Mouse (Mus musculus) CH12.LX (cell line): ENCODE measurements around the gene Lad1. TPM values are rescaled to one million over a fixed set of nuclear protein-coding genes. Genes with fewer than 3 reads are reported as not detected.

Source experiments
- DNase-seq: peaks from one replicate; pipeline ENCODE4 v3.0.0-alpha.2; 2013; ENCODE audit errors: extremely low read depth
- H3K27ac ChIP-seq: 2 replicates; pipeline ENCODE4 v1.5.1; 2012; ENCODE audit warnings: low read depth, mild to moderate bottlenecking, control low read depth, moderate library complexity; ENCODE audit not compliant: insufficient read depth
- H3K27me3 ChIP-seq: replicated peaks from 2 replicates; pipeline ENCODE3; 2012; ENCODE audit warnings: inconsistent platforms
- H3K36me3 ChIP-seq, 2 experiments: replicated peaks in 1 of 2; 2 replicates each; pipeline versions ENCODE3 to v1.6.1; 2012; ENCODE audit warnings: inconsistent platforms in 1 of 2, low read length in 1 of 2, mild to moderate bottlenecking in 1 of 2, mixed read lengths in 1 of 2, moderate library complexity in 1 of 2; ENCODE audit not compliant: control insufficient read depth in 1 of 2, insufficient read depth in 1 of 2
- H3K4me1 ChIP-seq, 2 experiments: 2 replicates each; pipeline ENCODE4 v1.6.1; 2012; ENCODE audit warnings: inconsistent platforms in 1 of 2, moderate library complexity in 1 of 2; ENCODE audit not compliant: insufficient read depth in 2 of 2, control insufficient read depth in 1 of 2
- H3K4me2 ChIP-seq: 2 replicates; pipeline ENCODE4 v1.6.1; 2012; ENCODE audit warnings: low read depth, mild to moderate bottlenecking, control low read depth; ENCODE audit not compliant: poor library complexity, insufficient read depth, severe bottlenecking
- H3K4me3 ChIP-seq, 3 experiments: fragments of 150-350 bp in 1 of 3; sonication (generic) in 1 of 3; replicated peaks in 1 of 3; 2 replicates each; pipeline versions ENCODE3 to v1.5.1; 2011 to 2012; ENCODE audit warnings: low read depth in 2 of 3, low read length in 2 of 3, mild to moderate bottlenecking in 2 of 3, moderate library complexity in 2 of 3, control low read depth in 1 of 3, improper control_type of control experiment in 1 of 3, inconsistent platforms in 1 of 3, mixed read lengths in 1 of 3; ENCODE audit not compliant: poor library complexity in 1 of 3
- H3K79me2 ChIP-seq: replicated peaks from 2 replicates; pipeline ENCODE4 v1.6.1; 2012; ENCODE audit warnings: mild to moderate bottlenecking, moderate library complexity; ENCODE audit not compliant: control insufficient read depth, poor library complexity, insufficient read depth, severe bottlenecking; ENCODE audit errors: extremely low read depth
- H3K9ac ChIP-seq: 2 replicates; pipeline ENCODE4 v1.6.1; 2012; ENCODE audit warnings: low read depth, mild to moderate bottlenecking, control low read depth, moderate library complexity; ENCODE audit not compliant: insufficient read depth
- H3K9me3 ChIP-seq: replicated peaks from 2 replicates; pipeline ENCODE3; 2012; ENCODE audit warnings: low read length, inconsistent platforms, mixed read lengths
- BHLHE40 ChIP-seq: IDR thresholded peaks from 2 replicates; pipeline ENCODE4 v1.6.1; 2011; ENCODE audit warnings: mild to moderate bottlenecking, low read depth, low read length, improper control_type of control experiment
- CHD1 ChIP-seq: IDR thresholded peaks from 2 replicates; pipeline ENCODE4 v1.6.1; 2012; ENCODE audit warnings: low read depth, low read length, improper control_type of control experiment, inconsistent platforms
- E2F4 ChIP-seq: IDR thresholded peaks from 2 replicates; pipeline ENCODE4 v1.6.1; 2011; ENCODE audit warnings: low read depth, low read length, improper control_type of control experiment; ENCODE audit not compliant: insufficient replicate concordance
- EP300 ChIP-seq: IDR thresholded peaks from 2 replicates; pipeline ENCODE4 v1.6.1; 2011; ENCODE audit warnings: low read length, improper control_type of control experiment
- GABPA ChIP-seq: IDR thresholded peaks from 2 replicates; pipeline ENCODE4 v1.6.1; 2012; ENCODE audit warnings: low read depth, low read length, improper control_type of control experiment, inconsistent platforms; ENCODE audit not compliant: insufficient replicate concordance
- JUN ChIP-seq: IDR thresholded peaks from 2 replicates; pipeline ENCODE4 v1.6.1; 2011; ENCODE audit warnings: low read depth, mild to moderate bottlenecking, low read length, improper control_type of control experiment, moderate library complexity; ENCODE audit not compliant: insufficient read depth
- KAT2A ChIP-seq: IDR thresholded peaks from 2 replicates; pipeline ENCODE4 v1.6.1; 2012; ENCODE audit warnings: low read length, improper control_type of control experiment, inconsistent platforms; ENCODE audit not compliant: insufficient replicate concordance
- MAX ChIP-seq: IDR thresholded peaks from 2 replicates; pipeline ENCODE4 v1.6.1; 2011; ENCODE audit warnings: low read length, improper control_type of control experiment
- MAZ ChIP-seq: IDR thresholded peaks from 2 replicates; pipeline ENCODE4 v1.6.1; 2012; ENCODE audit warnings: low read depth, mild to moderate bottlenecking, inconsistent platforms, low read length, improper control_type of control experiment, moderate library complexity
- NRF1 ChIP-seq: IDR thresholded peaks from 2 replicates; pipeline ENCODE4 v1.6.1; 2014; ENCODE audit warnings: low read depth, mild to moderate bottlenecking, inconsistent platforms, low read length, improper control_type of control experiment, moderate library complexity
- SIN3A ChIP-seq: IDR thresholded peaks from 2 replicates; pipeline ENCODE4 v1.6.1; 2012; ENCODE audit warnings: low read length, improper control_type of control experiment, inconsistent platforms
- SMC3 ChIP-seq: IDR thresholded peaks from 2 replicates; pipeline ENCODE4 v1.6.1; 2011; ENCODE audit warnings: low read depth, low read length, improper control_type of control experiment
- TBP ChIP-seq: conservative IDR thresholded peaks from 2 replicates; pipeline ENCODE4 v1.6.1; 2011; ENCODE audit warnings: low read depth, low read length, improper control_type of control experiment
- TCF12 ChIP-seq: IDR thresholded peaks from 2 replicates; pipeline ENCODE4 v1.6.1; 2014; ENCODE audit warnings: low read depth, mild to moderate bottlenecking, inconsistent platforms, low read length, improper control_type of control experiment
- UBTF ChIP-seq: IDR thresholded peaks from 2 replicates; pipeline ENCODE4 v1.6.1; 2012; ENCODE audit warnings: low read depth, mild to moderate bottlenecking, inconsistent platforms, low read length, improper control_type of control experiment, moderate library complexity
- USF2 ChIP-seq: conservative IDR thresholded peaks from 2 replicates; pipeline ENCODE4 v1.6.1; 2011; ENCODE audit warnings: low read depth, low read length, improper control_type of control experiment
- ZNF384 ChIP-seq: IDR thresholded peaks from 2 replicates; pipeline ENCODE4 v1.6.1; 2012; ENCODE audit warnings: low read depth, low read length, improper control_type of control experiment, inconsistent platforms
- dilution Hi-C: fragments of 300-500 bp; cut with MboI; formaldehyde crosslinking; loops from 2 replicates; pipeline ENCODE4 v1.14.3; 2020; ENCODE audit warnings: low sequenced_read_pairs; ENCODE audit not compliant: extremely low pct_unique_long_range_greater_than_20kb, extremely low pct_ligation_motif_present
- in situ Hi-C: fragments of 300-500 bp; cut with MboI; formaldehyde crosslinking; loops from 3 replicates; pipeline ENCODE4 v1.14.3; 2019; ENCODE audit warnings: low sequenced_read_pairs, low pct_ligation_motif_present, low pct_unique_long_range_greater_than_20kb, mixed read lengths
- polyA plus RNA-seq: library from polyadenylated mRNA; unstranded; fragments of >175 nt; gene quantifications from 2 replicates; pipeline ENCODE4 v1.2.1, GENCODE M21; 2012; ENCODE audit warnings: low read depth; ENCODE audit not compliant: insufficient read length
- total RNA-seq, 2 experiments: library from RNA; depleted of rRNA; stranded (reverse); fragments of 300-350 nt in 1 of 2; fragments of >200 nt in 1 of 2; gene quantifications; 2 replicates each; pipeline ENCODE4 v1.2.3; 2012 to 2014

Lad1 gene
- total and polyA plus RNA-seq, 3 experiments, result 0.17 TPM; not detected in 2

DNA sequence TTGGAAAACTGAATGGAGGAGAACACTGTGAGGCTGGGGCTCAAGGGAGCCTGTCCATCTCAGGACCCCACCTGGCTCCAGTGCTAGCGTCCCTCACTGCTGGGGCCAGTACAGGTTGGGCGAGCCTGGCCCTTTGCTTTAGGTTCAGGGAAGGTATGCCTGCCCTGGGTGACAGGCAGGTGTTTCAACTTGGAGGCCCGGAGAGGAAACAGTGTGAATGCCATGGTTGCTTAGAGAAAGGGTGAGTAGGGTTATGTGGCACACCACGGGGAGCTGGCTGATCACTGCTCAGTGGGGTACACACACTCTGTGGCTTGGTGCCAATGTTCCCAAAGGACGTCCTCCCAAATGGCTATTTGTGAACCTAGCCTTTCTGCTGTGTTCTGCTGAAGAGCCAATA lies 3.9 kb upstream of the Lad1 start:
- peaks cover 13 to 53% of the 10 kb centered on the region in 2 experiments for H3K4me1 ChIP-seq
- no peak overlapping the region for H3K9ac ChIP-seq
- H3K79me2 ChIP-seq, result no peaks in the 10 kb centered on the region
- peaks cover 9% of the 10 kb centered on the region for H3K9me3 ChIP-seq
- TF ChIP-seq UBTF (no peak), GABPA (no peak), KAT2A (no peak), TCF12 (no peak), SIN3A (no peak), SMC3 (no peak), CHD1 (no peak), EP300 (no peak), USF2 (no peak), JUN (no peak), BHLHE40 (no peak), ZNF384 (no peak), E2F4 (no peak), MAZ (no peak), MAX (no peak)
- no peak for DNase-seq
- H3K36me3 ChIP-seq, result no peaks in the 10 kb centered on the region
- H3K27me3 ChIP-seq, result peaks cover 3% of the 10 kb centered on the region
- dilution Hi-C loops (no loop called here), in situ Hi-C loops (no loop called here)
- no peak overlapping the region for H3K4me2 ChIP-seq
- no peak overlapping the region for H3K27ac ChIP-seq
- H3K4me3 ChIP-seq, result no peak overlapping the region

DNA sequence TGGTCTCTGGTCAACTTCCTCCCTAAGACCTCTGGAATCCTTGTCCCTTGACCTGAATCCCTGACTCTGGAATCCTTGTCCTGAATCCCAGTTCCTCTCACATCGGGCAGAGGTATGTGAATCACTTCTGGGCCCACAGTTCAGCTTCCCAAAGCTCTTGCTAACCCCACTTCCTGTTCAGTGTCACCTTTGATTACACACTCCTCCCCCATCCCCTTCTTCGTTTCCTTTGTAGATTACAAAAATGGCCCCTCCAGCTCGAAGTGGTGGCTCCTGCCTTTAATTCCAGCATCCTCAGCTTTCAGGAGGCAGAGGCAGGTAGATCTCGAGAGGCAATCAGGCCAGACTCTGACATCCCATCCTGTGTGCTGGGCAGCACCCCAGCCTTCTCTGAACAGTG lies 803 bp upstream of the Lad1 start:
- no peak for TF ChIP-seq NRF1
- TF ChIP-seq TBP, result no peak
- no peak for TF ChIP-seq UBTF
- no peak for TF ChIP-seq E2F4
- Histone ChIP-seq H3K4me3 (no peak overlapping the region), H3K9me3 (peaks cover 9% of the 10 kb centered on the region), H3K9ac (no peak overlapping the region), H3K4me1 (peaks cover 13 to 38% of the 10 kb centered on the region in 2 experiments), H3K4me2 (no peak overlapping the region), H3K79me2 (no peaks in the 10 kb centered on the region), H3K27ac (no peak overlapping the region), H3K27me3 (peaks cover 17% of the 10 kb centered on the region), H3K36me3 (no peaks in the 10 kb centered on the region)
- no peak for DNase-seq
- in situ Hi-C loops (no loop called here), dilution Hi-C loops (no loop called here)
